Mouse (Mus musculus) spleen, adult 2 months (tissue): Measurements from ENCODE around the gene Tspan8. TPM values are rescaled to one million over a fixed set of nuclear protein-coding genes. Genes with fewer than 3 reads are reported as not detected.

Experiments used
- DNase-seq, 2 experiments: peaks; one replicate each; pipeline versions ENCODE4 v3.0.0 to v3.0.0-alpha.2; 2012 to 2021; ENCODE audit warnings: low spot score in 2 of 2, low read depth in 1 of 2
- H3K27ac ChIP-seq: fragments of 200-500 bp; 2 replicates; pipeline ENCODE4 v1.5.1; 2012; ENCODE audit warnings: low read length, inconsistent platforms; ENCODE audit not compliant: insufficient read depth
- H3K27me3 ChIP-seq: fragments of 200-500 bp; 2 replicates; pipeline ENCODE4 v1.6.1; 2012; ENCODE audit warnings: mild to moderate bottlenecking, moderate library complexity, low read length, inconsistent platforms; ENCODE audit not compliant: control insufficient read depth, insufficient read depth
- H3K36me3 ChIP-seq: fragments of 200-500 bp; 2 replicates; pipeline ENCODE4 v1.6.1; 2012; ENCODE audit warnings: mild to moderate bottlenecking, low read length, inconsistent platforms; ENCODE audit not compliant: control insufficient read depth, insufficient read depth
- H3K4me1 ChIP-seq: fragments of 200-500 bp; 2 replicates; pipeline ENCODE4 v1.6.1; 2011; ENCODE audit warnings: inconsistent platforms; ENCODE audit not compliant: control insufficient read depth, insufficient read depth, insufficient read length
- H3K4me3 ChIP-seq: fragments of 200-500 bp; 2 replicates; pipeline ENCODE4 v1.5.1; 2011; ENCODE audit warnings: mild to moderate bottlenecking, inconsistent platforms; ENCODE audit not compliant: insufficient read depth, insufficient read length; ENCODE audit errors: extremely low read depth
- CTCF ChIP-seq: fragments of 200-500 bp; IDR thresholded peaks from 2 replicates; pipeline ENCODE4 v1.5.1; 2011; ENCODE audit warnings: mild to moderate bottlenecking, inconsistent platforms; ENCODE audit not compliant: insufficient read depth, insufficient read length, insufficient replicate concordance; ENCODE audit errors: extremely low read depth
- POLR2A ChIP-seq: fragments of 200-500 bp; IDR thresholded peaks from 2 replicates; pipeline ENCODE4 v1.6.1; 2011; ENCODE audit warnings: low read depth, low read length, inconsistent platforms
- WGBS: fragments of 180-500 bp; shearing (Covaris S2); methylation state at CpG from one replicate; pipeline ENCODE4 v1.1.7; 2018; 5-methylcytosine and 5-hydroxymethylcytosine counted together
- polyA plus RNA-seq: library from polyadenylated mRNA; depleted of rRNA; stranded (reverse); fragments of >200 nt; gene quantifications from 2 replicates; pipeline ENCODE4 v1.2.3, GENCODE M21; 2012

The Tspan8 gene
- polyA plus RNA-seq, 1 experiment = 1.4 TPM

GRCm38 (mm10) chr10:115830726-115831125, 14.1 kb downstream of the Tspan8 start:
- no peak overlapping the region for H3K27ac ChIP-seq
- H3K4me3 ChIP-seq = no peak overlapping the region
- 94% methylated on average over 3 of the region's 3 CpGs for WGBS
- H3K36me3 ChIP-seq = no peaks in the 10 kb centered on the region
- no peaks in the 10 kb centered on the region for H3K4me1 ChIP-seq
- no peak for DNase-seq
- no peak for TF ChIP-seq CTCF
- no peak for TF ChIP-seq POLR2A
- no peaks in the 10 kb centered on the region for H3K27me3 ChIP-seq

GRCm38 (mm10) chr10:115834017-115834416, 17.4 kb downstream of the Tspan8 start:
- Histone ChIP-seq H3K27ac (no peak overlapping the region), H3K4me1 (no peaks in the 10 kb centered on the region), H3K27me3 (no peaks in the 10 kb centered on the region), H3K36me3 (no peaks in the 10 kb centered on the region), H3K4me3 (no peak overlapping the region)
- DNase-seq = no peak
- 87% methylated on average over 6 of the region's 6 CpGs for WGBS
- no peak for TF ChIP-seq CTCF

GRCm38 (mm10) chr10:115846930-115847329, 30.3 kb downstream of the Tspan8 start:
- no peak overlapping the region for H3K4me3 ChIP-seq
- H3K36me3 ChIP-seq = no peaks in the 10 kb centered on the region
- H3K4me1 ChIP-seq = no peaks in the 10 kb centered on the region
- no peak for DNase-seq
- H3K27ac ChIP-seq = no peak overlapping the region
- H3K27me3 ChIP-seq = no peaks in the 10 kb centered on the region
- TF ChIP-seq POLR2A (no peak), CTCF (no peak)
- WGBS = 86% methylated on average over 18 of the region's 18 CpGs

- H3K4me3 ChIP-seq = no peak overlapping the region
- no peaks in the 10 kb centered on the region for H3K4me1 ChIP-seq
- WGBS = 82% methylated on average over 1 of the region's 1 CpGs
- TF ChIP-seq CTCF = no peak
- TF ChIP-seq POLR2A = no peak
- no peaks in the 10 kb centered on the region for H3K36me3 ChIP-seq
- H3K27me3 ChIP-seq = no peaks in the 10 kb centered on the region
- no peak overlapping the region for H3K27ac ChIP-seq
- DNase-seq = no peak
These were observed 31.9 kb downstream of the Tspan8 start for GRCm38 (mm10) chr10:115848511-115848910.

- no peaks in the 10 kb centered on the region for H3K4me1 ChIP-seq
- no peaks in the 10 kb centered on the region for H3K36me3 ChIP-seq
- no peak for DNase-seq
- H3K4me3 ChIP-seq = no peak overlapping the region
- TF ChIP-seq POLR2A (no peak), CTCF (no peak)
- no peaks in the 10 kb centered on the region for H3K27me3 ChIP-seq
- WGBS = 83% methylated on average over 14 of the region's 15 CpGs
- no peak overlapping the region for H3K27ac ChIP-seq
These were observed 43.7 kb downstream of the Tspan8 start for GRCm38 (mm10) chr10:115860210-115860880.

GRCm38 (mm10) chr10:115861967-115862366, 45.3 kb downstream of the Tspan8 start:
- WGBS = 90% methylated on average over 5 of the region's 5 CpGs
- H3K27me3 ChIP-seq = no peaks in the 10 kb centered on the region
- no peak for DNase-seq

GRCm38 (mm10) chr10:115882757-115883156, 66.1 kb downstream of the Tspan8 start:
- Histone ChIP-seq H3K27ac (no peak overlapping the region), H3K4me3 (no peak overlapping the region), H3K36me3 (no peaks in the 10 kb centered on the region), H3K4me1 (no peaks in the 10 kb centered on the region), H3K27me3 (no peaks in the 10 kb centered on the region)
- WGBS = 92% methylated on average over 5 of the region's 5 CpGs
- TF ChIP-seq POLR2A = no peak
- TF ChIP-seq CTCF = no peak
- no peak for DNase-seq

More at GRCm38 (mm10) chr10:115861967-115862366, 45.3 kb downstream of the Tspan8 start:
- no peak overlapping the region for H3K4me3 ChIP-seq
- TF ChIP-seq CTCF (no peak), POLR2A (no peak)
- no peaks in the 10 kb centered on the region for H3K36me3 ChIP-seq
- H3K4me1 ChIP-seq = no peaks in the 10 kb centered on the region
- no peak overlapping the region for H3K27ac ChIP-seq
